Mouse (Mus musculus): ENCODE measurements around the gene Nhp2.

DNA sequence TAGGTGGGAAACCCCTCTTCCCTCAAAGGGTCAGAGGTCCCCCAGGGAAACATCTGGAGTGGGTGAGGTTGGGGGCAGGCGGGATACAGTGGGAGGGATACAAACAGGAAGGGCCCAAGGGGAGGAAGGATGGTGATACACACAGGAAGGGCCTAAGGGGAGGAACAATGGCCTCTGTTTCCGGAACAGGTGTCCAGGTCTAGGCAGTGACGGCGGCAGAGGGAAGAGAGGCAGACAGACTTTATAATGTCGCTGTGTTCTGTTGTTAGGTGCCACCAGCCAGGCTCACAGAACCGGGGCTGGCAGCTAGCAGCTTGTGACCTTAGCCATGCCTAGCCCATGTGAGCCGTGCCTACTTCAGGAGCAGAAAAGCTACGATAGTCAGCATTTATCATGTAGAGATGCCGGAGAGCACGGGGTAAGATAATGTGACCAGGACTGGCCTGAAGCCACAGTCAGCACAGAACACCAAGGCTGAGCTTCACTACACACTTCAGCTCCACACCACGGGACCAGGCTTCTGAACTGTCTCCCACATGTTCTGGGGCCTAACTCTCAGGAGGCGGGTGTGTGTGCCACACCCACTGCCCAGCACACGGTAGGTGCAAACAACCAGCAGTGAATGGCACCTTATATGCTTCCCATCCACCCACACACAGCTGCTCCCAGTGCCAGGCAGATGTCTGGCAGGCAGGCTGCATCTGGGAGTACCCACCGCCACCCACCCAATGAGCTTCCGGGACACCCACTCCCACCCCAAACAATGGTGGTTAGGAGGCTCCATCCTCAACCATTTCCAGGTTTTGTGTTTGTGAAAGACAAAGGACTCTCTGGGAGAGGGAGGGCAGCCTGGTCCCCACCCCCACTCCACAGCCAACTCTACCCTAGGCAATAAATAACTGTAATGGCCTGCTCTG is 27.5 kb downstream of the Nhp2 start:
- no peak for TF ChIP-seq CTCF (IDR thresholded peaks at IDR 0.05; ENCODE audit: low read depth)
- TF ChIP-seq EP300 (IDR thresholded peaks at IDR 0.05; ENCODE audit: low read depth): no peak

Data from liver, embryonic 14.5 days (tissue).